Mouse (Mus musculus) heart, adult 2 months (tissue): ENCODE measurements around the gene Fars2.

ENCODE experiments used
- CTCF ChIP-seq: fragments of 200-600 bp; IDR thresholded peaks from 2 replicates; pipeline ENCODE4 v1.8.1; 2022; ENCODE audit warnings: antibody characterized with exemption, mild to moderate bottlenecking, moderate library complexity
- EP300 ChIP-seq: fragments of 200-500 bp; IDR thresholded peaks from 2 replicates; pipeline ENCODE4 v1.6.1; 2011; ENCODE audit warnings: low read depth, low read length, control low read depth; ENCODE audit not compliant: insufficient read depth
- POLR2A ChIP-seq: fragments of 200-500 bp; IDR thresholded peaks from 2 replicates; pipeline ENCODE4 v1.6.1; 2011; ENCODE audit warnings: mild to moderate bottlenecking, low read depth, low read length, control low read depth; ENCODE audit not compliant: insufficient read depth

DNA sequence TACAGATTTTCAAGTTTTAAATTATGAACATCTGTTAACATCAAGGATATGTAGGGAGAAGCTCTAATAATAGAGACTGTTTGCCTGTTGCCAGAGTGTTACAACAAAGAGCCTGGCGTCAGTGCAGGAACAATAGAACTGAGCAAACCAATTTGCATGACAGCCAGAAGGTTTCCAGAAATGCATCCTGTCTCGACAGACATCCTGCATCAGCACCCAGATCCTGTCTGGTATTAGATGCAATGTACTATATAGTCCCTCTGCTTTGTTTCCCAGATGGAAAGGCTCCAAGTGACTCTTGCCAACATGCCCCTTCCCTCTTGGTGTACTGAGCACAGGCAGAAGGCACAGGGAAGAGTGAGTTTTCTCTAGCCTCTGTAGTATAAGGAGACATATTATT is 649.6 kb downstream of the Fars2 start:
- TF ChIP-seq EP300, result no peak
- no peak for TF ChIP-seq POLR2A
- no peak for TF ChIP-seq CTCF
